Mouse (Mus musculus) B cell, adult 2 months (primary cell): ENCODE results near the gene Map2k6.

ENCODE experiments used
- DNase-seq, 2 experiments: peaks; one replicate each; pipeline ENCODE4 v3.0.0; 2022

Gene Map2k6

GRCm38 (mm10) chr11:110453445-110454154 lies 54.7 kb downstream of the Map2k6 start:
- DNase-seq: no peak

GRCm38 (mm10) chr11:110457441-110457912 lies 58.6 kb downstream of the Map2k6 start:
- DNase-seq: no peak

- no peak for DNase-seq
These were observed 61.6 kb downstream of the Map2k6 start for GRCm38 (mm10) chr11:110460480-110460879.

GRCm38 (mm10) chr11:110461560-110462331 lies 62.8 kb downstream of the Map2k6 start:
- DNase-seq: no peak

- DNase-seq: no peak
These were observed 64.2 kb downstream of the Map2k6 start for GRCm38 (mm10) chr11:110462975-110463578.

GRCm38 (mm10) chr11:110463801-110464200 lies 64.9 kb downstream of the Map2k6 start:
- DNase-seq: no peak

- no peak for DNase-seq
These were observed 70.1 kb downstream of the Map2k6 start for GRCm38 (mm10) chr11:110469054-110469453.

- no peak for DNase-seq
These were observed 71.8 kb downstream of the Map2k6 start for GRCm38 (mm10) chr11:110470561-110471273.

GRCm38 (mm10) chr11:110471362-110471761 lies 72.4 kb downstream of the Map2k6 start:
- DNase-seq: no peak

- no peak for DNase-seq
These were observed 73.2 kb downstream of the Map2k6 start for GRCm38 (mm10) chr11:110472078-110472477.

- DNase-seq: no peak
These were observed 74.6 kb downstream of the Map2k6 start for GRCm38 (mm10) chr11:110473495-110473894.

GRCm38 (mm10) chr11:110476361-110477151 lies 77.6 kb downstream of the Map2k6 start:
- no peak for DNase-seq

- DNase-seq: no peak
These were observed 79.3 kb downstream of the Map2k6 start for GRCm38 (mm10) chr11:110477961-110478869.

GRCm38 (mm10) chr11:110478978-110479384 lies 80.1 kb downstream of the Map2k6 start:
- DNase-seq: no peak

- no peak for DNase-seq
These were observed 82.5 kb downstream of the Map2k6 start for GRCm38 (mm10) chr11:110481406-110481805.

GRCm38 (mm10) chr11:110482176-110482575 lies 83.3 kb downstream of the Map2k6 start:
- DNase-seq: no peak

GRCm38 (mm10) chr11:110482649-110483048 lies 83.7 kb downstream of the Map2k6 start:
- no peak for DNase-seq

GRCm38 (mm10) chr11:110483165-110483564 lies 84.2 kb downstream of the Map2k6 start:
- DNase-seq: peak; percentile 60 to 65

GRCm38 (mm10) chr11:110484426-110484825 lies 85.5 kb downstream of the Map2k6 start:
- no peak for DNase-seq

GRCm38 (mm10) chr11:110485081-110485480 lies 86.2 kb downstream of the Map2k6 start:
- DNase-seq: no peak

- DNase-seq: no peak
These were observed 88.9 kb downstream of the Map2k6 start for GRCm38 (mm10) chr11:110487796-110488195.
